Mouse (Mus musculus) heart, embryonic 11.5 days (tissue): ENCODE data around the gene Mroh2a. TPM values are rescaled to one million over a fixed set of nuclear protein-coding genes. Genes with fewer than 3 reads are reported as not detected.
A peak's percentile ranks its signal among the peaks of the same experiment; 100 is the strongest.
"Not testable (repeated sequence)": the region's sequence is repeated elsewhere in the genome, so short reads cannot be mapped to it uniquely, and the experiment has no call there.

ENCODE experiments used
- ATAC-seq: fragments of 200-750 bp; cut with Nextera tagmentation; replicated peaks from 2 replicates; pipeline ENCODE4 v1.8.0; 2017; ENCODE audit warnings: moderate library complexity; ENCODE audit not compliant: insufficient number of reproducible peaks, low FRiP score, low TSS enrichment
- H3K27ac ChIP-seq: fragments of 300-500 bp; sonication (generic); 2 replicates; pipeline ENCODE4 v1.5.1; 2014; ENCODE audit warnings: mild to moderate bottlenecking, low read depth, low read length
- H3K27me3 ChIP-seq: fragments of 300-500 bp; sonication (generic); 2 replicates; pipeline ENCODE4 v1.6.1; 2014; ENCODE audit warnings: mild to moderate bottlenecking, low read length, mixed read lengths; ENCODE audit not compliant: control insufficient read depth, insufficient read depth
- H3K36me3 ChIP-seq: fragments of 300-500 bp; sonication (generic); 2 replicates; pipeline ENCODE4 v1.6.1; 2014; ENCODE audit warnings: mild to moderate bottlenecking, low read length, moderate library complexity, mixed read lengths; ENCODE audit not compliant: control insufficient read depth, insufficient read depth
- H3K4me1 ChIP-seq: fragments of 300-500 bp; sonication (generic); 2 replicates; pipeline ENCODE4 v1.6.1; 2014; ENCODE audit warnings: low read length; ENCODE audit not compliant: control insufficient read depth, insufficient read depth
- H3K4me2 ChIP-seq: fragments of 300-500 bp; sonication (generic); 2 replicates; pipeline ENCODE4 v1.6.1; 2014; ENCODE audit warnings: mild to moderate bottlenecking, moderate library complexity
- H3K4me3 ChIP-seq: fragments of 300-500 bp; sonication (generic); 2 replicates; pipeline ENCODE4 v1.5.1; 2014; ENCODE audit warnings: low read depth, low read length
- H3K9ac ChIP-seq: fragments of 300-500 bp; sonication (generic); 2 replicates; pipeline ENCODE4 v1.6.1; 2014; ENCODE audit warnings: mild to moderate bottlenecking, low read depth, low read length, moderate library complexity
- H3K9me3 ChIP-seq: fragments of 300-500 bp; sonication (generic); replicated peaks from 2 replicates; pipeline ENCODE4 v1.6.1; 2016; ENCODE audit warnings: low read length; ENCODE audit not compliant: control insufficient read depth
- WGBS: fragments of 180-500 bp; shearing (Covaris S2); extraction: QIAGEN DNeasy Blood & Tissue Kit; methylation state at CpG from one replicate; pipeline ENCODE4 v1.1.7; 2014; ENCODE audit not compliant: insufficient replicate concordance; 5-methylcytosine and 5-hydroxymethylcytosine counted together
- polyA plus RNA-seq: library from polyadenylated mRNA; unstranded; fragments of >200 nt; fragmentation: Nextera tagmentation; extraction: Ambion mirVana; gene quantifications from 2 replicates; pipeline ENCODE4 v1.2.1, GENCODE M21; 2014

Gene Mroh2a
- polyA plus RNA-seq, 1 experiment from 2014 or later: 1.1 TPM

- peaks cover 29% of the 10 kb centered on the region for H3K9me3 ChIP-seq
- not testable (repeated sequence) for H3K4me2 ChIP-seq, ATAC-seq, H3K4me1 ChIP-seq, H3K27ac ChIP-seq, H3K4me3 ChIP-seq, H3K27me3 ChIP-seq, H3K36me3 ChIP-seq, H3K9ac ChIP-seq
These were observed 3.7 kb upstream of the Mroh2a start for GRCm38 (mm10) chr1:88223011-88223515.

- no peak overlapping the region for H3K4me3 ChIP-seq
- H3K27me3 ChIP-seq: no peaks in the 10 kb centered on the region
- ATAC-seq: no peak
- H3K27ac ChIP-seq: no peak overlapping the region
- peaks cover 35% of the 10 kb centered on the region for H3K9me3 ChIP-seq
- 47% methylated on average over 1 of the region's 1 CpGs for WGBS
- H3K4me2 ChIP-seq: no peak overlapping the region
- no peaks in the 10 kb centered on the region for H3K4me1 ChIP-seq
- no peak overlapping the region for H3K9ac ChIP-seq
- H3K36me3 ChIP-seq: no peaks in the 10 kb centered on the region
These were observed 3.2 kb upstream of the Mroh2a start for GRCm38 (mm10) chr1:88223591-88223990.

GRCm38 (mm10) chr1:88224029-88224776 is 2.6 kb upstream of the Mroh2a start:
- 71% methylated on average over 2 of the region's 2 CpGs for WGBS
- Histone ChIP-seq H3K36me3 (no peaks in the 10 kb centered on the region), H3K9me3 (peaks cover 41% of the 10 kb centered on the region), H3K9ac (no peak overlapping the region), H3K4me2 (no peak overlapping the region), H3K27me3 (no peaks in the 10 kb centered on the region), H3K4me3 (no peak overlapping the region), H3K4me1 (no peaks in the 10 kb centered on the region), H3K27ac (no peak overlapping the region)
- no peak for ATAC-seq

GRCm38 (mm10) chr1:88225301-88225700 is 1.5 kb upstream of the Mroh2a start:
- not testable (repeated sequence) for H3K4me3 ChIP-seq, H3K36me3 ChIP-seq, H3K27me3 ChIP-seq, H3K9ac ChIP-seq, ATAC-seq, H3K27ac ChIP-seq, H3K4me1 ChIP-seq, H3K4me2 ChIP-seq
- peaks cover 52% of the 10 kb centered on the region for H3K9me3 ChIP-seq
- WGBS: 49% methylated on average over 2 of the region's 2 CpGs

- Histone ChIP-seq H3K27ac (no peak overlapping the region), H3K9ac (no peak overlapping the region), H3K4me2 (no peak overlapping the region), H3K36me3 (no peaks in the 10 kb centered on the region), H3K27me3 (no peaks in the 10 kb centered on the region), H3K4me3 (no peak overlapping the region), H3K4me1 (no peaks in the 10 kb centered on the region), H3K9me3 (peaks cover 56% of the 10 kb centered on the region)
- ATAC-seq: no peak
These were observed 1.0 kb upstream of the Mroh2a start for GRCm38 (mm10) chr1:88225741-88226140.

GRCm38 (mm10) chr1:88227482-88227881 is 696 bp downstream of the Mroh2a start:
- no peak overlapping the region for H3K4me3 ChIP-seq
- peaks cover 71% of the 10 kb centered on the region for H3K9me3 ChIP-seq
- H3K36me3 ChIP-seq: no peaks in the 10 kb centered on the region
- no peak overlapping the region for H3K27ac ChIP-seq
- no peaks in the 10 kb centered on the region for H3K27me3 ChIP-seq
- WGBS: 49% methylated on average over 2 of the region's 2 CpGs
- H3K4me2 ChIP-seq: no peak overlapping the region
- H3K4me1 ChIP-seq: no peaks in the 10 kb centered on the region
- H3K9ac ChIP-seq: no peak overlapping the region
- no peak for ATAC-seq

GRCm38 (mm10) chr1:88228121-88228520 is 1.3 kb downstream of the Mroh2a start:
- Histone ChIP-seq H3K9ac (no peak overlapping the region), H3K27me3 (no peaks in the 10 kb centered on the region), H3K27ac (no peak overlapping the region), H3K4me3 (no peak overlapping the region), H3K4me2 (no peak overlapping the region), H3K9me3 (peaks cover 78% of the 10 kb centered on the region), H3K4me1 (no peaks in the 10 kb centered on the region), H3K36me3 (no peaks in the 10 kb centered on the region)
- ATAC-seq: no peak
- WGBS: 63% methylated on average over 7 of the region's 7 CpGs

- no peak for ATAC-seq
- WGBS: 71% methylated on average over 3 of the region's 3 CpGs
- no peak overlapping the region for H3K27ac ChIP-seq
These were observed 2.8 kb downstream of the Mroh2a start for GRCm38 (mm10) chr1:88229566-88229965.

GRCm38 (mm10) chr1:88229986-88230385 is 3.2 kb downstream of the Mroh2a start:
- no peak overlapping the region for H3K9ac ChIP-seq
- H3K4me2 ChIP-seq: no peak overlapping the region
- WGBS: 76% methylated on average over 5 of the region's 5 CpGs
- 0 out of 2 replicates have a peak, but pooled peaks have one; percentile 3 for ATAC-seq
- peaks cover 96% of the 10 kb centered on the region for H3K9me3 ChIP-seq
- no peaks in the 10 kb centered on the region for H3K4me1 ChIP-seq
- no peaks in the 10 kb centered on the region for H3K36me3 ChIP-seq
- H3K27me3 ChIP-seq: no peaks in the 10 kb centered on the region
- H3K27ac ChIP-seq: no peak overlapping the region
- no peak overlapping the region for H3K4me3 ChIP-seq

More at GRCm38 (mm10) chr1:88229566-88229965, 2.8 kb downstream of the Mroh2a start:
- no peak overlapping the region for H3K4me2 ChIP-seq
- H3K4me3 ChIP-seq: no peak overlapping the region
- peaks cover 92% of the 10 kb centered on the region for H3K9me3 ChIP-seq
- H3K27me3 ChIP-seq: no peaks in the 10 kb centered on the region
- no peaks in the 10 kb centered on the region for H3K4me1 ChIP-seq
- H3K36me3 ChIP-seq: no peaks in the 10 kb centered on the region
- no peak overlapping the region for H3K9ac ChIP-seq
